Mouse (Mus musculus) kidney, adult 11 months (tissue): ENCODE measurements at regions not wholly inside any gene's neighbourhood (a gene's known extent, or its start where the extent isn't known, plus 50 kb on each side); places are given as distances from the start of the nearest gene placed in this dataset.

Source experiments
- DNase-seq: peaks from one replicate; pipeline ENCODE4 v3.0.0; 2022

- DNase-seq = no peak
Measured at GRCm38 (mm10) chr6:107378489-107378888, 151.1 kb upstream of the Lrrn1 start.

GRCm38 (mm10) chr6:107380621-107381020 is 148.9 kb upstream of the Lrrn1 start:
- no peak for DNase-seq

GRCm38 (mm10) chr6:107386094-107386678 is 143.4 kb upstream of the Lrrn1 start:
- DNase-seq = no peak

GRCm38 (mm10) chr6:107389892-107390291 is 139.7 kb upstream of the Lrrn1 start:
- no peak for DNase-seq

- no peak for DNase-seq
Measured at GRCm38 (mm10) chr6:107394611-107395010, 135.0 kb upstream of the Lrrn1 start.

GRCm38 (mm10) chr6:107415766-107416165 is 113.8 kb upstream of the Lrrn1 start:
- no peak for DNase-seq

- DNase-seq = no peak
Measured at GRCm38 (mm10) chr6:107422091-107422490, 107.5 kb upstream of the Lrrn1 start.

- DNase-seq = no peak
Measured at GRCm38 (mm10) chr6:107426529-107426928, 103.0 kb upstream of the Lrrn1 start.

GRCm38 (mm10) chr6:107431033-107431432 is 98.5 kb upstream of the Lrrn1 start:
- no peak for DNase-seq

GRCm38 (mm10) chr6:107442058-107442457 is 87.5 kb upstream of the Lrrn1 start:
- DNase-seq = no peak

- DNase-seq = no peak
Measured at GRCm38 (mm10) chr6:107444336-107444735, 85.2 kb upstream of the Lrrn1 start.

- DNase-seq = no peak
Measured at GRCm38 (mm10) chr6:107459220-107459619, 70.3 kb upstream of the Lrrn1 start.

- DNase-seq = no peak
Measured at GRCm38 (mm10) chr6:107462440-107462839, 67.1 kb upstream of the Lrrn1 start.

- DNase-seq = no peak
Measured at GRCm38 (mm10) chr6:107473395-107473794, 56.2 kb upstream of the Lrrn1 start.

GRCm38 (mm10) chr6:107474125-107474524 is 55.4 kb upstream of the Lrrn1 start:
- DNase-seq = no peak
